8 mouse cellular contexts compared by ENCODE assay signal in genomic region chr2:6212327-6212723, GRCm38 (mm10). TPM values are rescaled to one million over a fixed set of nuclear protein-coding genes. Genes with fewer than 3 reads are reported as not detected.
DNase-seq lines count a peak whose midpoint lies in the region; ATAC-seq and TF ChIP-seq lines count a peak whose summit lies in the region.

No protein-coding gene starts in this region.

- H3K4me1 ChIP-seq in heart, embryonic 10.5 days = peaks cover 40% of the 10 kb centered on the region
- no peaks in the 10 kb centered on the region for H3K4me1 ChIP-seq in ES-Bruce4 (ENCODE audit: control insufficient read depth, insufficient read depth, low read length)
- peaks cover 18% of the 10 kb centered on the region for H3K4me1 ChIP-seq in forebrain, postnatal 0 days (ENCODE audit: insufficient read depth)
- H3K4me1 ChIP-seq in liver, embryonic 16.5 days (ENCODE audit: control insufficient read depth, low read depth, low read length) = no peaks in the 10 kb centered on the region; the same call in none of the 2 replicates

- H3K4me3 ChIP-seq in heart, embryonic 10.5 days = peak overlapping the region; percentile 66
- peak overlapping the region; percentile 16 for H3K4me3 ChIP-seq in ES-Bruce4 (ENCODE audit: low read depth, low read length)
- no peak overlapping the region for H3K4me3 ChIP-seq in forebrain, postnatal 0 days (ENCODE audit: low read depth, low read length)
- H3K4me3 ChIP-seq in liver, embryonic 16.5 days (ENCODE audit: low read depth, low read length) = peak overlapping the region; percentile 60

- no peak for TF ChIP-seq CTCF in ES-Bruce4 (IDR thresholded peaks at IDR 0.05; ENCODE audit: low read depth, low read length)
- TF ChIP-seq CTCF in forebrain, postnatal 0 days (IDR thresholded peaks at IDR 0.05; ENCODE audit: low read depth) = no peak

- TF ChIP-seq EP300 in ES-Bruce4 (IDR thresholded peaks at IDR 0.05; ENCODE audit: insufficient read depth, low read depth, low read length) = no peak

- no peaks in the 10 kb centered on the region for H3K9me3 ChIP-seq in heart, embryonic 10.5 days
- H3K9me3 ChIP-seq in ES-Bruce4 (replicated peaks; ENCODE audit: control insufficient read depth, insufficient read depth, low read length, poor library complexity, severe bottlenecking) = no peaks in the 10 kb centered on the region
- H3K9me3 ChIP-seq in forebrain, postnatal 0 days (ENCODE audit: low read length) = no peaks in the 10 kb centered on the region
- H3K9me3 ChIP-seq in liver, embryonic 16.5 days (replicated peaks; ENCODE audit: control insufficient read depth, low read length) = no peaks in the 10 kb centered on the region

- no peak for ATAC-seq in forebrain, postnatal 0 days
- no peak for ATAC-seq in liver, embryonic 16.5 days (ENCODE audit: low read depth)

- WGBS in heart, embryonic 10.5 days = 43% methylated on average over 9 of the region's 9 CpGs
- 35% methylated on average over 9 of the region's 9 CpGs for WGBS in forebrain, postnatal 0 days
- WGBS in liver, embryonic 16.5 days (ENCODE audit: insufficient replicate concordance) = 49% methylated on average over 9 of the region's 9 CpGs

- no peaks in the 10 kb centered on the region for H3K36me3 ChIP-seq in heart, embryonic 10.5 days
- H3K36me3 ChIP-seq in ES-Bruce4 (ENCODE audit: control insufficient read depth, insufficient read depth, low read length, poor library complexity, severe bottlenecking) = no peaks in the 10 kb centered on the region
- no peaks in the 10 kb centered on the region for H3K36me3 ChIP-seq in forebrain, postnatal 0 days (ENCODE audit: insufficient read depth)
- no peaks in the 10 kb centered on the region for H3K36me3 ChIP-seq in liver, embryonic 16.5 days (ENCODE audit: control insufficient read depth, insufficient read depth)

- H3K9ac ChIP-seq in ES-Bruce4 (ENCODE audit: low read depth, poor library complexity, severe bottlenecking) = peak overlapping the region; percentile 26; the same call in 1 of the 2 replicates
- H3K9ac ChIP-seq in forebrain, postnatal 0 days = peak overlapping the region; percentile 58
- peak overlapping the region; percentile 61 for H3K9ac ChIP-seq in liver, embryonic 16.5 days (ENCODE audit: low read depth, low read length)

- H3K4me2 ChIP-seq in forebrain, postnatal 0 days (ENCODE audit: low read depth) = peak overlapping the region; percentile 60
- peak overlapping the region; percentile 70 for H3K4me2 ChIP-seq in liver, embryonic 16.5 days (ENCODE audit: low read depth, low read length)

- no peak for TF ChIP-seq POLR2A in ES-Bruce4 (IDR thresholded peaks at IDR 0.05; ENCODE audit: insufficient read depth, low read length)

- no peaks in the 10 kb centered on the region for H3K27me3 ChIP-seq in heart, embryonic 10.5 days (ENCODE audit: insufficient read depth, poor library complexity, severe bottlenecking)
- H3K27me3 ChIP-seq in ES-Bruce4 (ENCODE audit: control insufficient read depth, insufficient read depth, low read length, poor library complexity, severe bottlenecking) = no peaks in the 10 kb centered on the region
- H3K27me3 ChIP-seq in forebrain, postnatal 0 days (ENCODE audit: insufficient read depth, low read length) = no peaks in the 10 kb centered on the region
- no peaks in the 10 kb centered on the region for H3K27me3 ChIP-seq in liver, embryonic 16.5 days (ENCODE audit: control insufficient read depth, insufficient read depth, low read depth, low read length)

- H3K27ac ChIP-seq in heart, embryonic 10.5 days = peak overlapping the region; percentile 96
- no peak overlapping the region for H3K27ac ChIP-seq in ES-Bruce4 (ENCODE audit: insufficient read depth, low read length)
- peak overlapping the region; percentile 50; the same call in 1 of the 2 replicates for H3K27ac ChIP-seq in forebrain, postnatal 0 days (ENCODE audit: low read depth, low read length)
- H3K27ac ChIP-seq in liver, embryonic 16.5 days (ENCODE audit: low read length) = peak overlapping the region; percentile 83

- DNase-seq in heart, embryonic 10.5 days (ENCODE audit: low spot score) = no peak
- no peak for DNase-seq in heart, adult 8-10 months (ENCODE audit: low spot score)
- no peak for DNase-seq in forebrain, postnatal 0 days
- DNase-seq in urinary bladder, postnatal 4 days (ENCODE audit: low spot score in 2 of 2) = no peak
- DNase-seq in left cerebral cortex, postnatal 25 days (ENCODE audit: low spot score in 2 of 2) = no peak
- no peak for DNase-seq in right cerebral cortex, postnatal 25 days

- intact Hi-C loops in left cerebral cortex, postnatal 25 days (cut with DNase I) = no loop called here

RNA-seq across cellular contexts. Expression of gene Echdc3, which starts 0.5 kb away (rescaled TPM):
- polyA plus RNA-seq in heart, embryonic 10.5 days (2016; fragmentation: Nextera tagmentation; extraction: Ambion mirVana) = 7.2 and 9.9 TPM in 2 replicates
- total RNA-seq in heart, adult 8-10 months (2022) = 10 to 100 TPM; 27.6 to 32.7 (median 31.9) TPM
- polyA plus RNA-seq in ES-Bruce4 (2011; ENCODE audit: insufficient read depth, insufficient read length, low read depth, missing spikeins) = 1.5 TPM in 2 replicates
- total RNA-seq in forebrain, postnatal 0 days (2014; rRNA removed) = 1.5 TPM in 2 replicates
- 0.96 and 1.5 TPM in 2 replicates for polyA plus RNA-seq in forebrain, postnatal 0 days (2015; fragmentation: Nextera tagmentation; extraction: Ambion mirVana)
- 17.2 and 21.1 TPM in 2 replicates for polyA plus RNA-seq in liver, embryonic 16.5 days (2015; fragmentation: Nextera tagmentation; extraction: Ambion mirVana)
- 1 to 10 TPM in 1 of 2 experiments, under 1 TPM in 1; 0.76 to 1.1 TPM for total RNA-seq in left cerebral cortex, postnatal 25 days (2021)
